Mouse (Mus musculus) embryo, embryonic 10.5 days (tissue): ENCODE data around the gene Tmem211.

Experiments used
- DNase-seq: peaks from one replicate; pipeline ENCODE4 v3.0.0-alpha.2; 2015; ENCODE audit warnings: low spot score

The Tmem211 gene

GRCm38 (mm10) chr5:113212156-113212835, 14.4 kb upstream of the Tmem211 start:
- DNase-seq = no peak

DNA sequence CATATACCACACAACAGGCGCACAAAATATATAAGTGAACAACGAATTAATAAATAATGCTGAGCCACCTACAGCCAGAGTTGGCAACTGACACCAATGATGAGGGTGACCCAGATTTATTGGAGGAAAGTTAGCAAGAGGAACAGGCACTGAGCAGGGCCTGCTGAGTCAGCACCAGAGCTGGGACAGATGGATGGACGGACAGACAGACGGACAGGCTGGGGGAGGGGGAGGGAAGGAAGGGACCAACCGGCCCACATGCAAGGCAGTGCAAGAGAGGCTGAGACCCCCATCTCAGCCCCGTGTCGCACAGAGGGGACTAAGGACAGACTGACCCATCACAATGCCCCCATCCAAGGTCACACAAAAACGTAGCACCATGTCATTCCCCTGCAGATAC, 12.7 kb upstream of the Tmem211 start:
- DNase-seq = no peak

- no peak for DNase-seq
These were observed 12.3 kb upstream of the Tmem211 start for GRCm38 (mm10) chr5:113214455-113214854.

DNA sequence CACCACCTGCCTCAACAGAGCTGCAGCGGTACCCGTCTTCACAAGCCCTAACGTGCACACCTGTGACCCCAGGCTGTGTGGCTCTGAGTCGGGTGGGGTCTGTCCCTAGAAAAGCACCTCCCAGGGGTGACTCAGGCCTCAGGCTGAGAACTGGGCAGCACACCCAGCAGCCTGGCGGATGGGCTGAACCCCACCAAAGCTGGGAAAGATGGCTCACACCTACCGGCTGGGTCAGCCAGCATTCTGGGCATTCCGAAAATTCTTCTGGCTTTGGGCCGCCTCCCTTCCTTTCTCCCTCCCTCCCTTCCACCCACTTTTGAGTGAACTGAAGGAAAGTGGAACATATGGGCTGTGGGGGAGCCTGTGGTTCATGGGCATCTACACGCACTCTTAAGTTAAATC, 11.1 kb upstream of the Tmem211 start:
- DNase-seq = no peak

- DNase-seq = no peak
These were observed 10.3 kb upstream of the Tmem211 start for GRCm38 (mm10) chr5:113216328-113216960.

- DNase-seq = no peak
These were observed 9.6 kb upstream of the Tmem211 start for GRCm38 (mm10) chr5:113217076-113217475.

DNA sequence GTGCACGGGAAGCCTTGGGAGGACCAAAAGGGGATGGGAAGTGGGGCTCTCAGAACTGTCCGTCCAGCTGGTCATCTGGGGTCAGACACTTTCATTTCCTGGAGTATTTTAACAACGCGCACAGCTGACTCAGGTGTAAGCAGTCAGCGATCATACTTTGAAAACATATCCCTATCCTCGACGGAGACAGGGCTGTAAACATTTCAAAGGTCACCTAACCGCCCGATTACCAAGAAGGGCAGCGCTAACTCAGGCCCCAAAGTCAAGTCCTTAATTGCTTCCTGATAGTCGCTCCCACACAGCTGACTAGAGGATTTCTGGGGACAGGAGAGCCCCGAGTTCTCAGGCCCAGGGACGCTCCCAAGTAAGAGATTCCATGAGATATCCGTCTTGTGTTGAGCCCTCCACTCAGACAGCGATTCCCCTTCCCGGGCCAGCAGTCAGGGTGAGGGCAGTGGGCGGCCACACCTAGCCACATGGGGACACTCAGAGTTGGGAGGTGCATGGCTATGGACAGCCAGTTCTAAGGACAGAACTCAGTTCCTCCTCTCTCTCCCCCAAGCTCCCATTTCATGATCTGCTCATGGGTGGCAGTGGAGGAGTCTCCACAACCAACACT, 8.0 kb upstream of the Tmem211 start:
- DNase-seq = no peak

GRCm38 (mm10) chr5:113219450-113219849, 7.3 kb upstream of the Tmem211 start:
- no peak for DNase-seq

DNA sequence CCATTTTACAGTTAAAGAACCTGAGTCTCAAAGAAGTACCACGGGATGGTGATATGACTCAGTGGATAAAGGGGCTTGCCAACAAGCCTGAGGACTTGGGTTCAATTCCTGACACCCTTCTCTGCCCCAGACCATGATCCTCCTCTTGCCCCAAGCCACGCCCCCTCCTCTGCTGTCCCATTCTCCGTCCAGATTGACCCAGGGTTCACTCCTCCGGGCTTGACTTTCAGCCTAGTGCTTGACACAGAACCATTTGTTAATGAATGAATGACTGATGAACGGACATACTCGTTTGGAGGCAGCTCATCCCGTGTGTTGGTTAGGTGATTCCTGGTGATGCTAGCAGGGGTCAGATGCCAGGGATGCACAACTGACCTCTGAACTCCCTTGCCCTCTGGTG, 6.8 kb upstream of the Tmem211 start:
- DNase-seq = no peak

DNA sequence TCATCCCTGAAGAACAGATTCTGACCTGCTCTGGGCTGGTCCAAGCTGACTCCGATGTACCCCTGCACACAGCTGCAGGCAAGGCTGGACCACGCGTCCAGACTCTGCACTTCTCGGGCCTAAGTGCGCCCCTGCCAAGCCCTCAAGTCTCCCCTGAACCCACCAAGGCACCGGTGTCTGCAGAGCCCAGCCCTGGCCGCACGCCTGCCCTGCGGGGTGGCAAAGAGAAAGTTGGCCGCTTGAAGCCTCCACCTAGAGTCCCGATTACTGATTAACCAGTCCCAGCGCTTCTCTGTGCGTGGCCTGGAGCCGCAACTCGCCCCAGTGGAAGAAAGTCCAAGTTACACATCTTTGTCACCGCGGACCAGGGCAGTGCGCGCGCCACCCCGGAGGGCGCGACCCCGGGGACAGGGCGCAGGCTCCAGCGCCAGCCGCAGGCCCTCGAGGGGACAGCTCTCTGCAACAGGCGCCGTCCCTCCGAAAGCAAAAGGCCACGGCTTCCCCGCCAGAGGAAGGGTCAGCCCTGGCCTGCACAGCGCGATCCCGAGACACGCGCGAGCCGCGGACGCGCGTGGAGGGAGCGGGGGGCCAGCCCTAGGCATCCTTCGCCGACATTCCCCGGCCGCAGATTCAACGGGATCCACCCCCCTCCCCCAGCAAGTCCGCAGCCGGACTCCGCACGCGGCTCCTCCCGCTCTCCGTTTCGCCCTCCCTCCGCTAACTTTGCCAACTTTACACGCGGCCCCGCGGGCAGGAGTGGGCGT, 6.1 kb upstream of the Tmem211 start:
- DNase-seq = peak; percentile 43

DNA sequence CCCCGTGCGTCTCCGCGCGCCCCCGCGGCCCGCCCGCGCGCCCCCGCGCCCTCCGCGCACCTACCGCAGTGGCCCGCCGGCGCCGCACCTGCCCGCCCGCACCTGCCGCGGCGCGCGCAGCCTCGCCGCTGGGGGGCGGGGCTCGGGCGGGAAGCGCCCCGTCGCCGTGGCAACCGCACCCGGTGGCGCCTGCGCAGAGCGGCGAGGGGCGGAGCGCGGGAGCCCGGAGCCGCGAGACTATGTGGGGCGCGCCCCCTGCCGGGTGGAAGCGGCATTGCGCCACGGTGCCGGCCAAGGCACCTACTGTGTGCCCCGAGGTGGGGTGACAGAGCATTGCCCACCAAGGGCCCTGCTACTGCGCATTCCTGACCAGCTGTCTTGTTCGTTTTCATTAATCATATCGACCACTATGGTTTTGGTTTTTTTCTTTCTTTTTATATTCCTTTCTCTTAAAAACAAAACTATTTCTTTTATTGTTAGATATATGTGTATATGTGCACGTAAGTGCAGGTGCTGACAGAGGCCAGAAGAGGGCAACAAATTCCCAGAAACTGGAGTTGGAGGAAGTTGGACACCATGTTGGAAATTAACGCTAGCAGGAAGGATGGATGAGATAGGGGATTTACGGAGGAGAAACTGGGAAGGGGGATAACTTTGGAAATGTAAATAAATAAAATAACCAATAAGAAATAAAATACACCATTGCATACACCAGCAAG, 5.4 kb upstream of the Tmem211 start, which contains the start of gene 2900026A02Rik:
Gene 2900026A02Rik, minus strand, starts transcription at position 90 of the 719 bp plus-strand sequence.
- DNase-seq = peak; percentile 81

DNA sequence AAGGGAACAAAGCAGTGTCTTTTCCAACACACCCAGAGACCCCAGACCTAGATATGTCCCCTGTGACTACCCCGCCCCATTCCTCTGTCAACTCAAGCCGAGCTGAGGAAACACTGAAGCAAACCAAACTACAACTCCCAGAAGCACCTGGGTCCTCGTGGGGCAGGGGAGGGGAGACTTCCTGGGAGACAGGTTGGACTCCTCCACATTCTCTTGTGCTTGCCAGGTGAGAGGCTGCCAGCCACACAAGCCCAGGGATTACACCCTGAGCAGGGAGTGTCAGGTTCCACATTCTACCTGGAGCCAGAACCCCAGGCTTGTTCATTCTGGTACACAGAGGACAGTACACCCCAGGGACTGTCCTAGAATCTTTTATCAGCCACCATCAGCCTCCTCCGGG, 2.8 kb upstream of the Tmem211 start:
- DNase-seq = no peak

GRCm38 (mm10) chr5:113225271-113225670, 1.4 kb upstream of the Tmem211 start:
- peak; percentile 83 for DNase-seq

- no peak for DNase-seq
These were observed 848 bp upstream of the Tmem211 start for GRCm38 (mm10) chr5:113225686-113226435.

DNA sequence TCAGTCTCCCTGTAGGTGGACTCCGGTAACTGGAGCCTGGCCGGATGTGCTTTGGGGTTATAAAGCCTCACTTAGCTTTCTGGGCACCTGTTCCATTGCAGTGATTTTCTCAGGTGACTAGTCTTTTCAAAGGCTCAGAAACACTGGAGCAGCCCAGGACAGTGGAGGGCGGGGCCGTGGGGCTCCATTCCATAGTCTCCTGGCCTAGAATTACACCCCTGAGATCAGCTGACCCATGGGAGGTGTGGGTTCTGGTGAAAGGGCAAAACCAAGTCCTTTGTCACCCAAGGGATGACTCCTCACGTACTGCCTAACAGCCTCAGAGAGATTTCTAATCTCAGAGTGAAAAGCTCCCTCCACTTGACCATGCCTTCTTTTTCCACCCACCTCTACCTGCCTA, 3.5 kb downstream of the Tmem211 start:
- no peak for DNase-seq

DNA sequence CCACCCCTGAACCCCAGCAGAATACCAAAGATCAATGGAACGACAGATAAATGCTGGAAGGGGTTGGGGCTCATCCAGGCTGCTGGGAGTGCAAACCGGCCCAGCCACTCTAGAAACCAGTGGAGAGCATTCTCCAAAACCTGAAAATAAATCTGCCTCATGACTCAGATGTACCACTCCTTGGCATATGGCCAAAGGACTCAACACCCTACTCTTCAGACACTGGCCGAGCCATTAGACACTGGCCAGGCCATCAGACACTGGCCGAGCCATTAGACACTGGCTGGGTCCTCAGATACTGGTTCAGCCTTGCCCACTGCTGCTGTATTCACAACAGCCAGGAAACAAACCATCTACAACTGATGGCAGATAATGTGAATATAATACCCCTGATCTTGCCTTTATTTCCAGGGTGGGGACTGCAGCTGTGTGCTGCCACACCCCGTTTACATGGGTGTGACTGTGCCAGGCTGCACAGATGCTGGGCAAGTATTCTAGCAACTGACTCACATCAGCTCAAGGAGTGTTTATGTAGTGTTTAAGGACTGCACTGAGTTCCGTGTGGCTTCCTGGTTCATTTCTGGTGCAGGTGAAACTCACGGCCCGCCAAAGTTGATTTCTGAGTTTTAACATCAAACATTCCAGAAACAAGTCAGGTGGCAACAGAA, 22.7 kb downstream of the Tmem211 start:
- no peak for DNase-seq

- DNase-seq = no peak
These were observed 24.1 kb downstream of the Tmem211 start for GRCm38 (mm10) chr5:113250806-113251205.

DNA sequence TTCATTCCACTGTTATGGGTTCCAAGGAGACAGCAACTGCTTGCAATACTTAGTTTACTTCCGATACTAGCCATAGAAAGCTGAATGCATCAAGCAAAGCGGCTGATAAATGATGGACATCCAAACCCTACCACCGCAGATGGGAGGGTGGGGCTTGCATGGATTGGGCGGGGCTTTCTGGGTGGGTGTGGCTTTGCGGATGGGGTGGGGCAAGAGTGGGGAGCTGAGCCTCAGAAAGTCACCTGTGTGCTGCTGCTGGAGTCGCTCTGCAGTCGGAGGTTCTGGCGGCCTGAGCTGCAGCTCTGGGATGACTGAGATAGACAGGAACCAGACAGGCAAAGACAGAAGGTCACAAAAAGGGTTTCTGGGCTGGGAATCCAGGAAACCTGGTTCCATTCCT, 38.9 kb downstream of the Tmem211 start:
- DNase-seq = no peak

GRCm38 (mm10) chr5:113268246-113268645, 41.5 kb downstream of the Tmem211 start:
- DNase-seq = no peak

GRCm38 (mm10) chr5:113270043-113270442, 43.3 kb downstream of the Tmem211 start:
- DNase-seq = no peak
